Mouse (Mus musculus): Measurements from ENCODE around the gene Olfr1024. TPM values are rescaled to one million over a fixed set of nuclear protein-coding genes. Genes with fewer than 3 reads are reported as not detected.

The Olfr1024 gene
- not detected in 2 replicates for polyA plus RNA-seq (2015; fragmentation: Nextera tagmentation; extraction: Ambion mirVana)

- H3K27ac ChIP-seq, result no peak within 1 kb of the TSS
- no peak within 1 kb of the TSS for H3K9ac ChIP-seq
- ATAC-seq (replicated peaks; ENCODE audit: low FRiP score), result no peak
- no peaks in the 10 kb centered on the region for H3K36me3 ChIP-seq
- no peaks in the 10 kb centered on the region for H3K9me3 ChIP-seq (replicated peaks)
- no peak within 1 kb of the TSS for H3K4me2 ChIP-seq
- no peaks in the 10 kb centered on the region for H3K4me1 ChIP-seq
- 88% methylated on average over 3 of the region's 3 CpGs for WGBS
- H3K27me3 ChIP-seq, result no peaks in the 10 kb centered on the region
- no peak within 1 kb of the TSS for H3K4me3 ChIP-seq (replicated peaks)
These were observed at the start of gene Olfr1024 for GRCm38 (mm10) chr2:85904952-85905351. Gene Olfr1024 (minus strand): TSS chr2:85905052.

DNA sequence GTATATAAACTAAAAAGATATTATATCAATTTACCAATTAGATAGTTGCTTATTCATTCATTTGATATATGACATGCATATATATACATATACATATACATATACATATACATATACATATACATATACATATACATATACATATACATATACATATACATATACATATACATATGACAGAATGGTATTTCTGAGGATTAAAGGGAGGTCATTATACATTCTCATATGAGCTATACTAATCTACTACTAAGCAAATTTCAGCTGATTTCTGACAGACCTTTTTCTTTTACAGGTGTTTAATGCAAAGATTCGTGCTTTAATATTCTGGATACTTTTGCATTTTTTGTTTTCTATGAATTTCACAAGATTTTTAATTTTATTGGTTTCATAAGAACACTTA is 45.3 kb upstream of the Olfr1024 start, which contains the start of gene Olfr1028:
Gene Olfr1028, plus strand, starts transcription at position 301 of the 400 bp plus-strand sequence.
- no peak within 1 kb of the TSS for H3K4me3 ChIP-seq (replicated peaks)
- no peaks in the 10 kb centered on the region for H3K36me3 ChIP-seq
- H3K4me2 ChIP-seq, result no peak within 1 kb of the TSS
- H3K4me1 ChIP-seq, result no peaks in the 10 kb centered on the region
- no peaks in the 10 kb centered on the region for H3K27me3 ChIP-seq
- 85% methylated on average over 1 of the region's 1 CpGs for WGBS
- ATAC-seq (replicated peaks; ENCODE audit: low FRiP score), result no peak
- H3K9ac ChIP-seq, result no peak within 1 kb of the TSS
- no peak within 1 kb of the TSS for H3K27ac ChIP-seq
- no peaks in the 10 kb centered on the region for H3K9me3 ChIP-seq (replicated peaks)

GRCm38 (mm10) chr2:85921258-85921657 is 16.4 kb upstream of the Olfr1024 start, which contains the start of gene Olfr1026:
Gene Olfr1026 (plus strand): TSS chr2:85921558.
- 95% methylated on average over 3 of the region's 3 CpGs for WGBS
- ATAC-seq (replicated peaks; ENCODE audit: low FRiP score), result no peak
- Histone ChIP-seq H3K4me3 (replicated peaks) (no peak within 1 kb of the TSS), H3K27ac (no peak within 1 kb of the TSS), H3K27me3 (no peaks in the 10 kb centered on the region), H3K4me2 (no peak within 1 kb of the TSS), H3K4me1 (no peaks in the 10 kb centered on the region), H3K9me3 (replicated peaks) (no peaks in the 10 kb centered on the region), H3K9ac (no peak within 1 kb of the TSS), H3K36me3 (no peaks in the 10 kb centered on the region)

DNA sequence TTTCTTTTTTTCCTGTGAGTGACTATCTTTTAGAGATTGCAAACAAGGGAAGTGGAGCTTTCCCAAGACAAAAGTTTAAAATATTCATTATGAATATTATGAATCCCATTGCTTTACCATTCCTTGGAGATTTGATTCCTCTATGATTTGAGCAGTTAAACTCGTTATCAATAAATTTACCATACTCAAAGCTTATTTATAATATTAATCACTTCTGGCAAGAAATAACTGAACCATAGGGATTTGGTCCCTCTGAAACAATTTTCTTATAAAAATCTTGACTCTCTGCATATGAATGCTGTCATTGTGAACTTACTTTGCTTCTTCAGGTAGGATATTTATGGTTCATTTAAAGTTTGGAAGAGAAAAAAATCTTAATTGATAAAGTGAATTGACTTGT is 10.0 kb upstream of the Olfr1024 start, which contains the start of gene Olfr1025-ps1:
Gene Olfr1025-ps1, plus strand, starts transcription at position 301 of the 400 bp plus-strand sequence.
- no peak within 1 kb of the TSS for H3K4me2 ChIP-seq
- no peaks in the 10 kb centered on the region for H3K9me3 ChIP-seq (replicated peaks)
- no peak within 1 kb of the TSS for H3K9ac ChIP-seq
- no peak within 1 kb of the TSS for H3K4me3 ChIP-seq (replicated peaks)
- WGBS, result 52% methylated on average over 1 of the region's 1 CpGs
- H3K27me3 ChIP-seq, result no peaks in the 10 kb centered on the region
- H3K36me3 ChIP-seq, result no peaks in the 10 kb centered on the region
- ATAC-seq (replicated peaks; ENCODE audit: low FRiP score), result no peak
- H3K4me1 ChIP-seq, result no peaks in the 10 kb centered on the region
- H3K27ac ChIP-seq, result no peak within 1 kb of the TSS

DNA sequence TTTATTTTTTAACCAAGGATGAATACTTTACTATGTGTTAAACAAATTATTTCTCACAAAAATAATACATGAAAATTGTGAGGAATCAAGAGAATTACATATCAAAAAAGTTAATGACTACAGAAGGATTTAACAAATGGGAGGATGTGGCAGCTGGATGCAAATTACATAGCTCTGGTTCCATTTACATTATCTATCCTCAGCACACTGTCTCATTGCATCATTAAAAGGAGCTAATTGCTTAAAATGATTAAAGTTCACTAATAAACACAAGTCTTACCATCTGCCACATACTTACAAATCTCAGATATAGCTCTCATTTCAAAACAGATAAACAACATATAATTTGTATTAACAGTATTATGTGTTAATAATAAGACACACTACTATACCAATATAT is 8.3 kb upstream of the Olfr1024 start:
- H3K9me3 ChIP-seq (replicated peaks), result no peaks in the 10 kb centered on the region
- no peaks in the 10 kb centered on the region for H3K36me3 ChIP-seq
- H3K4me3 ChIP-seq (replicated peaks), result no peak overlapping the region
- no peak overlapping the region for H3K27ac ChIP-seq
- no peak overlapping the region for H3K4me2 ChIP-seq
- H3K27me3 ChIP-seq, result no peaks in the 10 kb centered on the region
- no peak for ATAC-seq (replicated peaks; ENCODE audit: low FRiP score)
- H3K9ac ChIP-seq, result no peak overlapping the region
- no peaks in the 10 kb centered on the region for H3K4me1 ChIP-seq

DNA sequence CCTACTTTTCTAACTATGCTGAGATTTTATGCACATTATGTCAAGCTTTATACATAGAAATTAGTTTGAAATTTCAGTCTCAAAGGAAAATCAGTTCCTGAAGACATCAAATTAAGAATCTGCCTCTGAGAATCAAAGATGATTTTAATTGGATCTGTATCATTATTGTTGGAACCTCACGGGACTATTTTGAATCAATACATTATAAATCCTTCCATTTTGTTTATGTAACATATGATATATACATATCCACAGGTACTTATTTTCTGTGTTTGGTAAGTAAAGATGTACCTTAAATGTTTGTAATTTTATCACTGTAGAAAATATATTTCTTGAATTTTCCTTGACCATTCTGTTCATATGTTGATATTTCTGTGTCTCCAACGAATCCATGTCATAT is 19.5 kb downstream of the Olfr1024 start, which contains the start of gene Olfr1023:
Gene Olfr1023, plus strand, starts transcription at position 301 of the 400 bp plus-strand sequence.
- no peak for ATAC-seq (replicated peaks; ENCODE audit: low FRiP score)
- Histone ChIP-seq H3K27me3 (no peaks in the 10 kb centered on the region), H3K36me3 (no peaks in the 10 kb centered on the region), H3K27ac (no peak within 1 kb of the TSS), H3K4me3 (replicated peaks) (no peak within 1 kb of the TSS), H3K9ac (no peak within 1 kb of the TSS), H3K9me3 (replicated peaks) (no peaks in the 10 kb centered on the region), H3K4me2 (no peak within 1 kb of the TSS), H3K4me1 (no peaks in the 10 kb centered on the region)
- 84% methylated on average over 2 of the region's 2 CpGs for WGBS

GRCm38 (mm10) chr2:85868294-85868693 is 36.6 kb downstream of the Olfr1024 start, which contains the start of gene Olfr1022:
Gene Olfr1022 (plus strand): TSS chr2:85868594.
- WGBS, result 63% methylated on average over 2 of the region's 2 CpGs
- Histone ChIP-seq H3K9ac (no peak within 1 kb of the TSS), H3K9me3 (replicated peaks) (no peaks in the 10 kb centered on the region), H3K27ac (no peak within 1 kb of the TSS), H3K4me2 (no peak within 1 kb of the TSS), H3K4me3 (replicated peaks) (no peak within 1 kb of the TSS), H3K36me3 (no peaks in the 10 kb centered on the region), H3K27me3 (no peaks in the 10 kb centered on the region), H3K4me1 (no peaks in the 10 kb centered on the region)
- ATAC-seq (replicated peaks; ENCODE audit: low FRiP score), result no peak

Other genes with a start within 250 kb of the Olfr1024 start
- not detected in 2 replicates for gene Olfr154, start 240.6 kb downstream of the Olfr1024 start, polyA plus RNA-seq (2015; fragmentation: Nextera tagmentation; extraction: Ambion mirVana)
- gene Olfr1006, start 226.3 kb downstream of the Olfr1024 start, polyA plus RNA-seq (2015; fragmentation: Nextera tagmentation; extraction: Ambion mirVana), result not detected in 2 replicates
- gene Olfr1008, start 215.6 kb downstream of the Olfr1024 start, polyA plus RNA-seq (2015; fragmentation: Nextera tagmentation; extraction: Ambion mirVana), result not detected in 2 replicates
- not detected in 2 replicates for gene Olfr1009, start 189.6 kb downstream of the Olfr1024 start, polyA plus RNA-seq (2015; fragmentation: Nextera tagmentation; extraction: Ambion mirVana)
- gene Olfr1012, start 142.3 kb downstream of the Olfr1024 start, polyA plus RNA-seq (2015; fragmentation: Nextera tagmentation; extraction: Ambion mirVana), result not detected in 2 replicates
- not detected in 2 replicates for gene Olfr1013, start 138.0 kb downstream of the Olfr1024 start, polyA plus RNA-seq (2015; fragmentation: Nextera tagmentation; extraction: Ambion mirVana)
- gene Olfr1014, start 132.3 kb downstream of the Olfr1024 start, polyA plus RNA-seq (2015; fragmentation: Nextera tagmentation; extraction: Ambion mirVana), result not detected in 2 replicates
- not detected in 2 replicates for gene Olfr1015, start 123.0 kb downstream of the Olfr1024 start, polyA plus RNA-seq (2015; fragmentation: Nextera tagmentation; extraction: Ambion mirVana)
- gene Olfr1016, start 102.5 kb downstream of the Olfr1024 start, polyA plus RNA-seq (2015; fragmentation: Nextera tagmentation; extraction: Ambion mirVana), result not detected in 2 replicates
- gene Olfr1018, start 86.6 kb downstream of the Olfr1024 start, polyA plus RNA-seq (2015; fragmentation: Nextera tagmentation; extraction: Ambion mirVana), result not detected in 2 replicates
- not detected in 2 replicates for gene Olfr1019, start 59.6 kb downstream of the Olfr1024 start, polyA plus RNA-seq (2015; fragmentation: Nextera tagmentation; extraction: Ambion mirVana)
- gene Olfr1020, start 58.0 kb downstream of the Olfr1024 start, polyA plus RNA-seq (2015; fragmentation: Nextera tagmentation; extraction: Ambion mirVana), result not detected in 2 replicates
- not detected in 2 replicates for gene Olfr1022, start 36.5 kb downstream of the Olfr1024 start, polyA plus RNA-seq (2015; fragmentation: Nextera tagmentation; extraction: Ambion mirVana)
- not detected in 2 replicates for gene Olfr1023, start 19.4 kb downstream of the Olfr1024 start, polyA plus RNA-seq (2015; fragmentation: Nextera tagmentation; extraction: Ambion mirVana)
- not detected in 2 replicates for gene Olfr1025-ps1, start 10.1 kb upstream of the Olfr1024 start, polyA plus RNA-seq (2015; fragmentation: Nextera tagmentation; extraction: Ambion mirVana)
- not detected in 2 replicates for gene Olfr1026, start 16.5 kb upstream of the Olfr1024 start, polyA plus RNA-seq (2015; fragmentation: Nextera tagmentation; extraction: Ambion mirVana)
- not detected in 2 replicates for gene Olfr1028, start 45.4 kb upstream of the Olfr1024 start, polyA plus RNA-seq (2015; fragmentation: Nextera tagmentation; extraction: Ambion mirVana)
- gene Olfr1029, start 68.8 kb upstream of the Olfr1024 start, polyA plus RNA-seq (2015; fragmentation: Nextera tagmentation; extraction: Ambion mirVana), result not detected in 2 replicates
- not detected in 2 replicates for gene Olfr1030, start 74.2 kb upstream of the Olfr1024 start, polyA plus RNA-seq (2015; fragmentation: Nextera tagmentation; extraction: Ambion mirVana)
- gene Olfr1031, start 85.3 kb upstream of the Olfr1024 start, polyA plus RNA-seq (2015; fragmentation: Nextera tagmentation; extraction: Ambion mirVana), result not detected in 2 replicates
- not detected in 2 replicates for gene Olfr1032, start 100.5 kb upstream of the Olfr1024 start, polyA plus RNA-seq (2015; fragmentation: Nextera tagmentation; extraction: Ambion mirVana)
- gene Olfr1033, start 115.6 kb upstream of the Olfr1024 start, polyA plus RNA-seq (2015; fragmentation: Nextera tagmentation; extraction: Ambion mirVana), result 4.0 and 4.9 TPM in 2 replicates
- 0.04 and 0.10 TPM in 2 replicates for gene Olfr1034, start 140.8 kb upstream of the Olfr1024 start, polyA plus RNA-seq (2015; fragmentation: Nextera tagmentation; extraction: Ambion mirVana)
- gene Olfr1036, start 168.9 kb upstream of the Olfr1024 start, polyA plus RNA-seq (2015; fragmentation: Nextera tagmentation; extraction: Ambion mirVana), result not detected in 2 replicates
- gene Olfr1037, start 182.3 kb upstream of the Olfr1024 start, polyA plus RNA-seq (2015; fragmentation: Nextera tagmentation; extraction: Ambion mirVana), result not detected in 2 replicates
- not detected in 2 replicates for gene Olfr1039, start 230.9 kb upstream of the Olfr1024 start, polyA plus RNA-seq (2015; fragmentation: Nextera tagmentation; extraction: Ambion mirVana)
- not detected in 2 replicates for gene Olfr1040, start 241.7 kb upstream of the Olfr1024 start, polyA plus RNA-seq (2015; fragmentation: Nextera tagmentation; extraction: Ambion mirVana)

All from kidney, embryonic 15.5 days (tissue).